Mouse (Mus musculus): ENCODE data around the gene Krt79.

Gene Krt79

DNA sequence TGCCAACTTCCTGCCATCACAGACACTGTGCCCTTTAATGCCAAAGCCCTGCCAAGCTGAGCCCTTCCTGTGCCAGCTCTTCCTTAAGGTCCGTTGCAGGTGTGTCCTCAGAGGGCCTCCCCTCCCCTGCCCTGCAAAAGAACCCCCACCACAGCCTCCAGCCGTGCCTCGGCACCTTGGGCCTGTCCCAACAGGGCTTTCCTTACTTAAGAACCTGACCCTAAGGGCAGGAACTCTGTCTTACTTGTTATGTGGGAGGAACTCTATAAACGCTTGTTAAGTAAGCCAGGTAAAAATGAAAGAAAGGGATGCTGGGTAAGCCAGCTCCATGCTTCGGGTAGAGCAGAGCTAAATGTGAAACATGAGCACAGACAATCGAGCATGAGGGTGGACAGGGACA, 7.1 kb downstream of the Krt79 start:
- DNase-seq (ENCODE audit: low spot score) = no peak

DNA sequence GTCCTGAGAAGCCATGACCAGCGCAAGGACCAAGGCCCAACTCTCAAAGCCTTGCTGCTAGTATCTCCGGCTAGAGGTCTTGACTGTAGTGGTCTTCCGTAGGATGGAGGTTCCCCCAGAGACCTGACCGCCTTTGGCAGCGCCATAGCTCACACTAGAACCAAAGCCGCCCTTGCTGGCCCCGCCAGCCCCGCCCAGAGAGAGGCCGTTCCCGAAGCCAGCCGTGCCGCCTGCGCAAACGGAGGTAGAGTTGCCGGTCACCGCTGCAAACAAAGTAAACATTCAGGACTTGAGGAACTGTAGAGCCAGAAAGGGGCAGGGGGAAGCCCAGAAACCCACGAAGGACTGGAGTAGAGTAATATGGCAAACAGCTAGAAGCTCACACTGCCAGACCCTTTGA, 10.5 kb downstream of the Krt79 start:
- no peak for DNase-seq (ENCODE audit: low spot score)

DNA sequence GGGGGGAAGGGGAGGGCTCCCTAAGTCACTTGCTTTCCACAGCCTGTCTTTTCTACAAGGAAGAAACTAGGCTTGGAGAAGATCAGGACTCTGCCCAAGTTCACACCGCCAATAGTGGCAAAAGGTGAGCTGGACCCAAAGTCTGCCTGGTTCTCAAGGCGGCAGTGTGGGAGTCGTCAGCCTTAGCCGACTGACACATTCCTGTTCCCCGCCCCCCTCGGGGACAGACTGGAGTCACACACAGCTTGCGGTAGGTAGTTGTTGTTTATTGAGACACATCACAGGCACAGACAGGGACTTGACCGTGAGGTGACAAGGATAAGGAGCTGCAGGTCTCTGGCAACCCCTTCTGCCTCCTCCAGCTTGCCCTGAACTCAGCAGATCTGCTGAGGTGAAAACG, 11.0 kb downstream of the Krt79 start:
- DNase-seq (ENCODE audit: low spot score) = no peak

GRCm38 (mm10) chr15:101927340-101928080, 12.6 kb downstream of the Krt79 start:
- DNase-seq (ENCODE audit: low spot score) = no peak

- DNase-seq (ENCODE audit: low spot score) = no peak
Observed at GRCm38 (mm10) chr15:101925041-101925440, 15.1 kb downstream of the Krt79 start.

- no peak for DNase-seq (ENCODE audit: low spot score)
Observed at GRCm38 (mm10) chr15:101924635-101925034, 15.5 kb downstream of the Krt79 start, which contains the start of gene Krt4. Gene Krt4 (minus strand): TSS chr15:101924735.

DNA sequence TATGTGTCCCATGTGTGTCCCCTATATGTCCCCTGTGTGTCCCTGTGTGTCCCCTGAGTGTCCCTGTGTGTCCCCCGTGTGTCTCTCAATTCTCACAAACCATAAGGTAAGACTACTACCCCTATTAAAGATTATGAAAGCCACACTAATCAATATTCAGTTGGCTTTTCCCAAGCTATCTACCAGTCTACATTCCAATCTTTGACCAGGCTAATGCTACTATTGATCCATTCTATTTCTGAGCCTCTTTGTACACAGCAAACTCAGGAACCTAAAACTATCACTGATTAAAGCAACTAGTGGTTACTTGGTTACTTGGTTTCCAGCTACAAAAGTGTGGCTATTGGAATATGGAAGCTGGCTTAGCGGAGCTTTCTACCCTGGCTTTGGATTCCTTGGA, 17.8 kb downstream of the Krt79 start:
- DNase-seq (ENCODE audit: low spot score) = no peak

DNA sequence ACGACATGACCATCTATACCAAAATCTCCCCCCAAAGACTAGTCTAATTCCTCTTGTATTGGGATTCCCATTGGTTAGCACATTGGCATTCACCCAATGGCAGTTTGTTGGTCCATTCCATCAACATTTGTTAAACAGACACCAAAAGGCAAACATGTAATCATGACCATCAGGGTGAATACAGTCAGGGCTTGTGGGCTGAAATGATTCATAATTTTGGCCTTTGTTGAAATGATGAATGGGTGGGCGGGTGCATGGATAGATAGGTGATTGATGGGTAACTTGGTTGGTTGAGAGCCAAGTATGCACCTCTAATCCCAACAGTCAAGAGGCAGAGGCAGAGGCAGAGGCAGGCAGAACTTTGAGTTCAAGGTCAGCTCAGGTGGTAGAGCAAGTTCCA, 24.1 kb downstream of the Krt79 start:
- DNase-seq (ENCODE audit: low spot score) = no peak

DNA sequence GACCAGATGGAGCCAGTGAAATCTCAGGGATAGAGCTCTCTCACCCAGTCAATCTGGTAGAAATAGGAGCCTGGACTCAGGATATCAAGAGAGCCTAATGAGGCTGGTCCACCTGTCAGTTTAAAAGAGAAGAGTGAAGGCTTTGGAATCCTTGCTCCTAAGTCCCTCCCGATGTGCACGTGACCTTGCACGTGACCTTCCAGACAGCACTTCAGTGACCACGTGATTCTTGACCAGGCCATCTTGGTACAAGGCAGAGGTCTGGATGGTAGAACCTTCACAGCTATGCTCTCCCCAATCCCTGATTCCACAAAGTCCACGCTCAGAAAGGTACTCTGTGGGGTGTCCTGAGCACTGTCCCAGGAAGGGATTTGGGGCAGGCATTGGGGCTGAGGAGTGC, 35.3 kb downstream of the Krt79 start:
- no peak for DNase-seq (ENCODE audit: low spot score)

DNA sequence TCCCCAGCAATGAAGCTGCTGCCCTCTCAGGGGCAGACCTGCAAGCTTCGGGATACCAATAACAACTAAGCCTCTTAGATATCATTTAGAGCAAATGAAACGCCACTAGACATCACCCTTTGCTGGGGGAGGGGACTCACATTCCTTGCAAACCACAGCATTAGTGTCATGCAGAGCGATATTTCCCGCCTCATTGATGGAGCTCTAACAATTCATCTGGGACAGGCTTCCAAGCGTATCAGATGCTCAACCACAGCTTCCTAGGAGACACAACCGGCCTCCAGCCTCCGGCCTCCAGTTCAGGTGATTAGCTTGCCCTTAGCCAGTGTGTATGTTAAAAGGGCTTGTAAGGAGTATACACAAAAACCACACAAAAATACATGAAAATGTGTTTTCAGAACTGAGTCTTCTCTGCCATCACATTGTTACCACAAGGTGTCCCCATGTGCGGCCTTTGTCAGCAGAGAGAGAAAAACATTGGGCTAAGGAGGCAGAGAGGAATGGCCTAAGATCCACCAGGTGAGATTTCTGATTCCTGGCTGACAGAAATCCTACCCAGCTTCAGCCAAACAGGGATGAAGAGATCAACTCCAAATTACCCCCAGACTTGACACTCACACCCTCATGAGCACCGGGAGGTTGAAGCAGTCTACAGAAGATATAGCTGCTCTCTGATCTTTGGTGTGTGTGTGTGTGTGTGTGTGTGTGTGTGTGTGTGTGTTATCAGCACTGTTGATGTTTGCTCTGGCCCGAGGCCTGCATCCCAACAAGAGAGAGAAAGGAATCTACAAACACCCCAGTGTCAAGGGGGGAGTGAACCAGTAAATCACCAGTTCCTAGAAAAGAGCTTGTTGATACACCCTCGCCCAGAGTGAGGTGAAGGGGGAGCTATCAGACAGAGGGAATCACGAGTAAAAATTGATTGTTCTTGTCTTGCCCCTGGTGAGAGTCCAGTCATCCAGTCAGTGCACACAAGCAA, 37.7 kb downstream of the Krt79 start:
- no peak for DNase-seq (ENCODE audit: low spot score)

DNA sequence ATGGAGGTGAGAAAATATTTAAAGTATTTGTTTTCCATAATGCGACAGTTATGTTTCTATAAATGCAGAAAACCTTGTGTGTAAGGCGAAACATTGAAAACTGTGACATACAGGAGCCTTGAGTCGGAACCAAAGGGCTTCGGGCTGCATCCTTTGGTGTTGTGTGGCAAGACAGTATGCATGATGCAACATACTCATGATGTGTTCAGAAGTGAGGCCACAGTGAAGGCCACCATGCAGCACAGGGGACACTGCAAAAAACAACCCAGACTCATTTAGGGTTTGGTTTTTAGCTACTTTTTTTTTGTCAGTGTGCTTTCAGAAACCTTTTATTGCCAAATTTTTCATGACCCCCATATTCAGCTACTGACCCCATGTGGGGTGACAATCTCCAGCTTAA, 44.9 kb downstream of the Krt79 start:
- DNase-seq (ENCODE audit: low spot score) = no peak

DNA sequence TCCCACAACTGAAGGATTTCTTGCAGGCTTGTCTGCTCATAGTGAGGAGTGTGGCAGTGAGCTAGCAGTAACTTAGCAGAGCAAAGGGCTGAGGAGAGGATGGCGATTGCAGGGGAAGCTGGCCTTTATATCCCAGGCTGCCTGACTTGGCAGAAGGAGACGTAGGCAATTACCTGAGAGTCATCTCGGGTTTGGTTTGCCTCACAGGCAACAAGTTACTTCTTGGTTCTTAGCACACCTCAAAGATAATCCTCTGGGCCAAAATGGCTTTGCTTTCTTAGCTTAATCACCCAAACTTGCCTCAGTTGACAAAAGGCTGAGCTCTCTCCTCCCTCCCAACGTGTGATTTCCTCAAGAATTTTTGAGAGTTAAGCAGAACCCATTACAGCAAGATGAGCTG, 47.3 kb downstream of the Krt79 start, which contains the start of gene Krt76:
TSS of gene Krt76 (minus strand) at position 101 of the 400 bp plus-strand sequence.
- DNase-seq (ENCODE audit: low spot score) = no peak

GRCm38 (mm10) chr15:101879776-101880175, 60.3 kb downstream of the Krt79 start:
- DNase-seq (ENCODE audit: low spot score) = no peak
